Mouse (Mus musculus): Measurements from ENCODE around the gene 1700029I15Rik.

Gene 1700029I15Rik

GRCm38 (mm10) chr2:92425366-92425765, 43.0 kb downstream of the 1700029I15Rik start:
- no peak for DNase-seq (ENCODE audit: low read depth, low spot score)

GRCm38 (mm10) chr2:92426426-92426825, 44.1 kb downstream of the 1700029I15Rik start:
- DNase-seq (ENCODE audit: low read depth, low spot score), result no peak

GRCm38 (mm10) chr2:92427882-92428281, 45.5 kb downstream of the 1700029I15Rik start:
- DNase-seq (ENCODE audit: low read depth, low spot score), result peak; percentile 65

GRCm38 (mm10) chr2:92430089-92430488, 47.8 kb downstream of the 1700029I15Rik start:
- no peak for DNase-seq (ENCODE audit: low read depth, low spot score)

- peak; percentile 84 for DNase-seq (ENCODE audit: low read depth, low spot score)
Observed at GRCm38 (mm10) chr2:92430723-92431541, 48.6 kb downstream of the 1700029I15Rik start.

GRCm38 (mm10) chr2:92431611-92432179, 49.4 kb downstream of the 1700029I15Rik start:
- DNase-seq (ENCODE audit: low read depth, low spot score), result no peak

GRCm38 (mm10) chr2:92432299-92433295, 50.3 kb downstream of the 1700029I15Rik start:
- no peak for DNase-seq (ENCODE audit: low read depth, low spot score)

GRCm38 (mm10) chr2:92433578-92434374, 51.4 kb downstream of the 1700029I15Rik start, which contains the start of gene Cry2:
Gene Cry2 (minus strand): TSS chr2:92434043.
- peak; percentile 99 for DNase-seq (ENCODE audit: low read depth, low spot score)

GRCm38 (mm10) chr2:92434375-92434745, 52.0 kb downstream of the 1700029I15Rik start:
- DNase-seq (ENCODE audit: low read depth, low spot score), result no peak

- no peak for DNase-seq (ENCODE audit: low read depth, low spot score)
Observed at GRCm38 (mm10) chr2:92435023-92435422, 52.7 kb downstream of the 1700029I15Rik start.

All from ZHBTc4 (cell line).